Mouse (Mus musculus): Measurements from ENCODE around the gene Gart. TPM values are rescaled to one million over a fixed set of nuclear protein-coding genes. Genes with fewer than 3 reads are reported as not detected.

Gene Gart
- polyA plus RNA-seq, 1 experiment = 26.4 TPM

GRCm38 (mm10) chr16:91628673-91629072 lies 18.1 kb downstream of the Gart start:
- no peaks in the 10 kb centered on the region for H3K4me1 ChIP-seq (ENCODE audit: control insufficient read depth, insufficient read depth, insufficient read length)
- no peak overlapping the region for H3K4me3 ChIP-seq (ENCODE audit: extremely low read depth, insufficient read depth, insufficient read length)
- no peak for DNase-seq (ENCODE audit: low read depth in 1 of 2, low spot score in 2 of 2)
- H3K27me3 ChIP-seq (ENCODE audit: control insufficient read depth, insufficient read depth, low read length) = no peaks in the 10 kb centered on the region
- H3K36me3 ChIP-seq (ENCODE audit: control insufficient read depth, insufficient read depth, low read length) = peaks cover 28% of the 10 kb centered on the region
- 83% methylated on average over 3 of the region's 3 CpGs for WGBS
- H3K27ac ChIP-seq (ENCODE audit: insufficient read depth, low read length) = no peak overlapping the region
- no peak for TF ChIP-seq CTCF (IDR thresholded peaks at IDR 0.05; ENCODE audit: extremely low read depth, insufficient read depth, insufficient read length, insufficient replicate concordance)
- TF ChIP-seq POLR2A (IDR thresholded peaks at IDR 0.05; ENCODE audit: low read depth, low read length) = no peak

GRCm38 (mm10) chr16:91627831-91628230 lies 18.9 kb downstream of the Gart start:
- H3K27me3 ChIP-seq (ENCODE audit: control insufficient read depth, insufficient read depth, low read length) = no peaks in the 10 kb centered on the region
- 92% methylated on average over 7 of the region's 7 CpGs for WGBS
- no peak overlapping the region for H3K27ac ChIP-seq (ENCODE audit: insufficient read depth, low read length)
- H3K36me3 ChIP-seq (ENCODE audit: control insufficient read depth, insufficient read depth, low read length) = peaks cover 32% of the 10 kb centered on the region
- H3K4me3 ChIP-seq (ENCODE audit: extremely low read depth, insufficient read depth, insufficient read length) = no peak overlapping the region
- no peaks in the 10 kb centered on the region for H3K4me1 ChIP-seq (ENCODE audit: control insufficient read depth, insufficient read depth, insufficient read length)
- DNase-seq (ENCODE audit: low read depth in 1 of 2, low spot score in 2 of 2) = no peak
- TF ChIP-seq CTCF (IDR thresholded peaks at IDR 0.05; ENCODE audit: extremely low read depth, insufficient read depth, insufficient read length, insufficient replicate concordance) = no peak
- no peak for TF ChIP-seq POLR2A (IDR thresholded peaks at IDR 0.05; ENCODE audit: low read depth, low read length)

- peaks cover 21% of the 10 kb centered on the region for H3K36me3 ChIP-seq (ENCODE audit: control insufficient read depth, insufficient read depth, low read length)
- H3K4me1 ChIP-seq (ENCODE audit: control insufficient read depth, insufficient read depth, insufficient read length) = peaks cover 3% of the 10 kb centered on the region; the same call in 1 of the 2 replicates
- no peaks in the 10 kb centered on the region for H3K27me3 ChIP-seq (ENCODE audit: control insufficient read depth, insufficient read depth, low read length)
- H3K27ac ChIP-seq (ENCODE audit: insufficient read depth, low read length) = peak overlapping the region; percentile 28; the same call in 1 of the 2 replicates
- H3K4me3 ChIP-seq (ENCODE audit: extremely low read depth, insufficient read depth, insufficient read length) = no peak overlapping the region
- DNase-seq (ENCODE audit: low read depth in 1 of 2, low spot score in 2 of 2) = no peak
- 91% methylated on average over 9 of the region's 9 CpGs for WGBS
- no peak for TF ChIP-seq POLR2A (IDR thresholded peaks at IDR 0.05; ENCODE audit: low read depth, low read length)
- no peak for TF ChIP-seq CTCF (IDR thresholded peaks at IDR 0.05; ENCODE audit: extremely low read depth, insufficient read depth, insufficient read length, insufficient replicate concordance)
These were observed 23.7 kb downstream of the Gart start for GRCm38 (mm10) chr16:91623074-91623473.

GRCm38 (mm10) chr16:91620991-91621390 lies 25.8 kb downstream of the Gart start:
- no peak overlapping the region for H3K4me3 ChIP-seq (ENCODE audit: extremely low read depth, insufficient read depth, insufficient read length)
- H3K27ac ChIP-seq (ENCODE audit: insufficient read depth, low read length) = no peak overlapping the region
- DNase-seq (ENCODE audit: low read depth in 1 of 2, low spot score in 2 of 2) = no peak
- H3K36me3 ChIP-seq (ENCODE audit: control insufficient read depth, insufficient read depth, low read length) = peaks cover 21% of the 10 kb centered on the region
- TF ChIP-seq CTCF (IDR thresholded peaks at IDR 0.05; ENCODE audit: extremely low read depth, insufficient read depth, insufficient read length, insufficient replicate concordance) (no peak), POLR2A (IDR thresholded peaks at IDR 0.05; ENCODE audit: low read depth, low read length) (no peak)
- H3K27me3 ChIP-seq (ENCODE audit: control insufficient read depth, insufficient read depth, low read length) = no peaks in the 10 kb centered on the region
- 93% methylated on average over 11 of the region's 11 CpGs for WGBS
- peaks cover 3% of the 10 kb centered on the region; the same call in 1 of the 2 replicates for H3K4me1 ChIP-seq (ENCODE audit: control insufficient read depth, insufficient read depth, insufficient read length)

GRCm38 (mm10) chr16:91620185-91620584 lies 26.6 kb downstream of the Gart start:
- Histone ChIP-seq H3K4me1 (ENCODE audit: control insufficient read depth, insufficient read depth, insufficient read length) (peaks cover 3% of the 10 kb centered on the region; the same call in 1 of the 2 replicates), H3K27ac (ENCODE audit: insufficient read depth, low read length) (no peak overlapping the region), H3K27me3 (ENCODE audit: control insufficient read depth, insufficient read depth, low read length) (no peaks in the 10 kb centered on the region), H3K4me3 (ENCODE audit: extremely low read depth, insufficient read depth, insufficient read length) (no peak overlapping the region), H3K36me3 (ENCODE audit: control insufficient read depth, insufficient read depth, low read length) (peaks cover 19% of the 10 kb centered on the region)
- DNase-seq (ENCODE audit: low read depth in 1 of 2, low spot score in 2 of 2) = no peak
- WGBS = 67% methylated on average over 5 of the region's 5 CpGs
- TF ChIP-seq CTCF (IDR thresholded peaks at IDR 0.05; ENCODE audit: extremely low read depth, insufficient read depth, insufficient read length, insufficient replicate concordance) = no peak
- no peak for TF ChIP-seq POLR2A (IDR thresholded peaks at IDR 0.05; ENCODE audit: low read depth, low read length)

GRCm38 (mm10) chr16:91618511-91619501 lies 27.9 kb downstream of the Gart start, which contains the start of gene Dnajc28:
Gene Dnajc28 (minus strand): TSS chr16:91619026.
- Histone ChIP-seq H3K4me3 (ENCODE audit: extremely low read depth, insufficient read depth, insufficient read length) (peak within 1 kb of the TSS; percentile 83), H3K27me3 (ENCODE audit: control insufficient read depth, insufficient read depth, low read length) (no peaks in the 10 kb centered on the region), H3K4me1 (ENCODE audit: control insufficient read depth, insufficient read depth, insufficient read length) (peaks cover 3% of the 10 kb centered on the region; the same call in 1 of the 2 replicates), H3K27ac (ENCODE audit: insufficient read depth, low read length) (no peak within 1 kb of the TSS), H3K36me3 (ENCODE audit: control insufficient read depth, insufficient read depth, low read length) (peaks cover 11% of the 10 kb centered on the region)
- 12% methylated on average over 39 of the region's 39 CpGs for WGBS
- peak; percentile 50 to 82 for DNase-seq (ENCODE audit: low read depth in 1 of 2, low spot score in 2 of 2)
- TF ChIP-seq POLR2A (IDR thresholded peaks at IDR 0.05; ENCODE audit: low read depth, low read length) = no peak; the same call in 1 of the 2 replicates
- no peak for TF ChIP-seq CTCF (IDR thresholded peaks at IDR 0.05; ENCODE audit: extremely low read depth, insufficient read depth, insufficient read length, insufficient replicate concordance)
